Mouse (Mus musculus): ENCODE data around the gene Rab44. TPM values are rescaled to one million over a fixed set of nuclear protein-coding genes. Genes with fewer than 3 reads are reported as not detected.

Rab44 gene
- total and polyA plus RNA-seq, 2 experiments from 2014 or later: 0.20 to 1.2 TPM

- ATAC-seq (no peak), DNase-seq (ENCODE audit: low spot score) (no peak)
- no peak for TF ChIP-seq CTCF (IDR thresholded peaks at IDR 0.05; ENCODE audit: low read depth)
- Histone ChIP-seq H3K9ac (replicated peaks; ENCODE audit: low read length) (no peak overlapping the region), H3K9me3 (ENCODE audit: low read length) (no peaks in the 10 kb centered on the region), H3K27ac (no peak overlapping the region; the same call in 1 of the 2 replicates), H3K27me3 (ENCODE audit: insufficient read depth, low read length) (no peaks in the 10 kb centered on the region), H3K36me3 (ENCODE audit: insufficient read depth, low read length) (no peaks in the 10 kb centered on the region), H3K4me1 (ENCODE audit: insufficient read depth, low read length) (no peaks in the 10 kb centered on the region), H3K4me3 (ENCODE audit: low read length) (no peak overlapping the region), H3K4me2 (ENCODE audit: low read depth, low read length) (no peak overlapping the region)
- WGBS: 29% methylated on average over 6 of the region's 6 CpGs
Observed at GRCm38 (mm10) chr17:29165452-29165851, 51.5 kb downstream of the Rab44 start.

GRCm38 (mm10) chr17:29165967-29166578, 52.1 kb downstream of the Rab44 start:
- no peaks in the 10 kb centered on the region for H3K27me3 ChIP-seq (ENCODE audit: insufficient read depth, low read length)
- no peak overlapping the region for H3K4me3 ChIP-seq (ENCODE audit: low read length)
- H3K4me2 ChIP-seq (ENCODE audit: low read depth, low read length): no peak overlapping the region
- no peaks in the 10 kb centered on the region for H3K4me1 ChIP-seq (ENCODE audit: insufficient read depth, low read length)
- H3K36me3 ChIP-seq (ENCODE audit: insufficient read depth, low read length): no peaks in the 10 kb centered on the region
- DNase-seq (ENCODE audit: low spot score) (no peak), ATAC-seq (no peak)
- no peaks in the 10 kb centered on the region for H3K9me3 ChIP-seq (ENCODE audit: low read length)
- TF ChIP-seq CTCF (IDR thresholded peaks at IDR 0.05; ENCODE audit: low read depth): no peak
- H3K9ac ChIP-seq (replicated peaks; ENCODE audit: low read length): no peak overlapping the region
- H3K27ac ChIP-seq: no peak overlapping the region; the same call in 1 of the 2 replicates
- 31% methylated on average over 8 of the region's 8 CpGs for WGBS

GRCm38 (mm10) chr17:29167371-29167770, 53.4 kb downstream of the Rab44 start:
- Histone ChIP-seq H3K9me3 (ENCODE audit: low read length) (no peaks in the 10 kb centered on the region), H3K27ac (no peak overlapping the region), H3K4me2 (ENCODE audit: low read depth, low read length) (no peak overlapping the region), H3K4me3 (ENCODE audit: low read length) (no peak overlapping the region), H3K4me1 (ENCODE audit: insufficient read depth, low read length) (no peaks in the 10 kb centered on the region), H3K9ac (replicated peaks; ENCODE audit: low read length) (no peak overlapping the region), H3K36me3 (ENCODE audit: insufficient read depth, low read length) (no peaks in the 10 kb centered on the region), H3K27me3 (ENCODE audit: insufficient read depth, low read length) (no peaks in the 10 kb centered on the region)
- no peak for TF ChIP-seq CTCF (IDR thresholded peaks at IDR 0.05; ENCODE audit: low read depth)
- DNase-seq (ENCODE audit: low spot score): no peak
- WGBS: 56% methylated on average over 6 of the region's 6 CpGs
- no peak for ATAC-seq

- Histone ChIP-seq H3K27me3 (ENCODE audit: insufficient read depth, low read length) (no peaks in the 10 kb centered on the region), H3K27ac (no peak overlapping the region), H3K4me3 (ENCODE audit: low read length) (no peak overlapping the region), H3K9me3 (ENCODE audit: low read length) (no peaks in the 10 kb centered on the region), H3K9ac (replicated peaks; ENCODE audit: low read length) (no peak overlapping the region), H3K36me3 (ENCODE audit: insufficient read depth, low read length) (no peaks in the 10 kb centered on the region), H3K4me2 (ENCODE audit: low read depth, low read length) (no peak overlapping the region), H3K4me1 (ENCODE audit: insufficient read depth, low read length) (no peaks in the 10 kb centered on the region)
- ATAC-seq (no peak), DNase-seq (ENCODE audit: low spot score) (no peak)
- 85% methylated on average over 4 of the region's 4 CpGs for WGBS
- no peak for TF ChIP-seq CTCF (IDR thresholded peaks at IDR 0.05; ENCODE audit: low read depth)
Observed at GRCm38 (mm10) chr17:29168438-29168837, 54.5 kb downstream of the Rab44 start.

- Histone ChIP-seq H3K27ac (no peak overlapping the region), H3K36me3 (ENCODE audit: insufficient read depth, low read length) (no peaks in the 10 kb centered on the region), H3K4me3 (ENCODE audit: low read length) (no peak overlapping the region), H3K27me3 (ENCODE audit: insufficient read depth, low read length) (no peaks in the 10 kb centered on the region), H3K4me1 (ENCODE audit: insufficient read depth, low read length) (no peaks in the 10 kb centered on the region), H3K9me3 (ENCODE audit: low read length) (no peaks in the 10 kb centered on the region), H3K9ac (replicated peaks; ENCODE audit: low read length) (no peak overlapping the region), H3K4me2 (ENCODE audit: low read depth, low read length) (no peak overlapping the region)
- TF ChIP-seq CTCF (IDR thresholded peaks at IDR 0.05; ENCODE audit: low read depth): peak; percentile 70
- 76% methylated on average over 12 of the region's 12 CpGs for WGBS
- ATAC-seq (no peak), DNase-seq (ENCODE audit: low spot score) (no peak)
Observed at GRCm38 (mm10) chr17:29168996-29169601, 55.2 kb downstream of the Rab44 start.

- no peak overlapping the region for H3K4me2 ChIP-seq (ENCODE audit: low read depth, low read length)
- no peak overlapping the region for H3K9ac ChIP-seq (replicated peaks; ENCODE audit: low read length)
- H3K4me3 ChIP-seq (ENCODE audit: low read length): no peak overlapping the region
- ATAC-seq: no peak
- TF ChIP-seq CTCF (IDR thresholded peaks at IDR 0.05; ENCODE audit: low read depth): no peak
- no peaks in the 10 kb centered on the region for H3K36me3 ChIP-seq (ENCODE audit: insufficient read depth, low read length)
- no peaks in the 10 kb centered on the region for H3K27me3 ChIP-seq (ENCODE audit: insufficient read depth, low read length)
- H3K4me1 ChIP-seq (ENCODE audit: insufficient read depth, low read length): no peaks in the 10 kb centered on the region
- H3K27ac ChIP-seq: no peak overlapping the region
- 73% methylated on average over 14 of the region's 14 CpGs for WGBS
- no peak for DNase-seq (ENCODE audit: low spot score)
- no peaks in the 10 kb centered on the region for H3K9me3 ChIP-seq (ENCODE audit: low read length)
Observed at GRCm38 (mm10) chr17:29170431-29171000, 56.6 kb downstream of the Rab44 start.

Measured in hindbrain, postnatal 0 days (tissue).